Mouse (Mus musculus) Muller cell, postnatal 12 days (primary cell): Measurements from ENCODE around the gene Rflnb.

Experiments used
- DNase-seq: peaks from one replicate; pipeline ENCODE4 v3.0.0-alpha.2; 2015; ENCODE audit errors: inconsistent ontology term

The Rflnb gene

DNA sequence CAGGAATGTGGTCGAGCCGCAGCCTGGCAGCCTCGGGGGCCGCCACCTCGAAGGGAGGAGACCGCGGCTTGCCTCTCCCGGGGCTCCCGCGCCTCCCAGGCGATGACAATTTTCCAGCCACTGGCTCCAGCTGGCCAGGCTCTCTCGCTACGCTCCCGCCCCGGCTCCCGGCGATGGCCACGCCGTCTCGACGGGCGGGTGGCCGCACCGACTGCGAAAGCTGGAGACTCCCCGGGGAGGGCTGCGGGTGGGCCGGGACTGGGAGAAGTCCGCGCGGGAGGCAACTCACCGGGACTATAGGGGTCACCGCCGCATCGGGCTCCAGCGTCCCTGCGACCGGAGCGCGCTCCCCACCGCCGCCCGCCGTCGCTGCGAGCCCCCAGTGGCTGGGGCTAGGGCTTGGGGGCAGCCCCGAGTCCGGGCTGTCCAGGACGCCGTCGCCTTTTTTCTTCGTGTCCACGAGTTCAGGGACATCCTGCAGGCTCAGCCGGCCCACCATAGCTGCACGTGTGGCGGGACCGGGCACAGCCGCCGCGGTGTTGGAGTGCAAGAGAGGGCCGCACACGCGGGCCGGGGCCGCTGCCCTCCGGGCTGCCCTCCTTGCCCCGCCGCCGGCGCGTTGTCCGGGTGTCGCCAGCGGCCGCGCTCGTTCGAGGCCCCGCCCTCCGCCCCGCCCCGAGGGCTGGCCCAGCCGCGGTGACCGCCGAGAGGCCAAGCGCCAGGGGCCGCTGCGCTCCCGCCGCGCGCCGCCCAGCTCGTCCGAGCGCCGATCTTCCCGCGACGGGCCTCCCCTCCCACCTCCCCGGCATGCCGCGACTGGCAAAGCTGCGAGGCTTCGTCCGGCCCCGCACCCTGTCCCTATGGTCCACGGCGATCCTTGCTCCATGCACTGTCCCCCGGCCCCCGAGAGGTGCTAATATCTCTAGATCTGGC, at the start of gene Rflnb:
TSS of gene Rflnb (minus strand) at position 644 of the 933 bp plus-strand sequence.
- peak; percentile 91 for DNase-seq

DNA sequence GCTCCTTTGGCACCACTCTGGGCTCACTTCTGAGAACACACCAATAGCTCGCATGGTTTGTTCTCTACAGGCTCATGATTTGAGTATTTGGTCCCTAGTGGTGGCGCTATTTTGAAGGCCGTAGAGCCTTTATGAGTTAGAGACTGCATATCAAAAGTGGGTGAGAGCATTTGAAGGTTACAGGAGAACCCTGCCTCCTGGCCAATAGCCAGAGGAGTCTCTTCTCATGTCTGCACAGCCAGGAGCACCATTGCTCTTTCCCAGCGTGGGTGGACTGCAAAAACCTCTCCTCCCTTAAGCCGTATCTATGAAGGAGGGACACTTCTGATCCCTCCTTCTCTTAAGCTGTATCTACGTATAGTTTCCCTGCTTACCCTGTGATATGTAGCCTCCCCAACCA, 49.8 kb upstream of the Rflnb start:
- no peak for DNase-seq

DNA sequence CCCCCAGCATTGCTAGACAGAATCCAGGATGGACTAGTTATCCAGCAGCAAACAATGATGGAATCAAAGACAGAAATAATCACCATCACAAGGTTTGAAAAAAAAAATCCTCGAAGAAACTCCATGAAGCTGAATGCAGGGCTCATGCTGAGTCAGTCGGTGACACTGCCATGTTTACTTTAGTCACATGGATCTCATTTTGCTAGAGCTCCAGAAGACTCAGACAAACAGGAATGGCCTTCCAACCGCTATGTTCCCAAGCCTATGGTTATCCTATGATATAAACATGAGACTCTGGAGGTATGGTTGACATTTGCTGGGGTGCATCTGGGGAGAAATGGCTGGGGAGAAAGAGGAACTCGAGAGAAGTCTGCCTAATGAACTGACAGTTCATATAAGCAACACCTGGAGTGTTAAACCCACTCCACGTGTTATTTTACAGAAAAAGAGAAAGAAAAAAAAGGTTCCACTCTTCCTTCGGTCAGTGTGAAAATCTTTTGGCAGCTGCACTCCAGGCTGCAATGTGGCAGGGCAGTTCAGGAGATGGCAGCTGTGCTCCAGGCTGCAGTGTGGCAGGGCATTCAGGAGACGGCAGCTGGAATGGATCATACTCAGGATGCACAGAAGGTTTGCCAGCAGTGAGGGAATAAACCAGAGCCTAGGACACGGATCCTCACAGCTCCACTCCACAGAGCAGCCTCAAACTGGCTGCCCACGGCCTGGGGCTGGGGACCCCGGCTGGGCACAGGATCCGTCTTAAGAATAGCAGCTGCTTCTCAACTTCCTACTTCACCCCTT, 46.9 kb upstream of the Rflnb start:
- DNase-seq: no peak

DNA sequence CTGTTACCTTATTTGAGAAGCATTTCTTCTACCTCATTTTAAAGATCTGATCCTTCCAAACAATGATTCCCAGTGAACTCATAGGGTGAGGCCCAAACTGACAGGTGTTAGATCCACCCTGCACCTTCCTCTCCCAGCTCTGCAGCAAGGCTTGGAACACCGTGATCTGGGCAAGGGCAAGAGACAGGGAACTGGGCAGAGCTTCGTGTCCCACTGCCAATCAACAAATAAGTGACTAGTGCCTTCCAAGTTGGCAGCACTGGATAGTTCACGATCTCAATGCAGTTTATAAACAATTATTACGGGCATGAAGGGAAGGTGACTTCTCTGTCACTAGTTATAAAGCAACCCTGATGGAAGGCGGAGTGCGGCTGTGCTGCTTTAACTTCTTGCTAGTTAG, 42.2 kb upstream of the Rflnb start:
- DNase-seq: no peak

DNA sequence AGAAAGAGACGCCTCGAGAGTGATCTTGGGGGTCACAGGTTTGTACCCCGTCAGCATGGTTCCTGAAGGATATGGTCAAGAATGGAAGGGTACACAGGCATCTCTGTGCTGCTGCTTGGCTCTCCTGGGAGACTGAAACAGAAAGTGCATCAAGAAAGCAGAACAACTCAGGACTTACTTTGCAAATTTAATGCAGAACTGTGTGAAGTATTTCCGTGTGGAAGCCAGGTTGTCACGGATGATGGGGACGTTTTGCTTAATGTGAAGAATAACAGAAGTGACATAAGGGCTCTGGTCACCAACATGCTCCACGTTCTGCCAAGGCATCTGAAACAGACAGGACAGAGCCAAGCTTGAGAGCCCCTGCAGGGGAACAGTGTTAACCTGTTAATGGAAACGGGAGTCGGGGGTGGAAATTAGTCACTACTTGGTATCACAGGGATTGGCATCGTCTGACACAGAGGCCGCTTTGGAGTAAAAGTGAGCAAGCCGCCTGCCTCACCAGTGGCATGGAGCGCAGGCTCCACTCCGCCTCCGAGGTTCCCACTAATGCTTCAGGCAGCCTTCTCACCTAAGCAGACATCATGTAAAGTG, 39.1 kb upstream of the Rflnb start:
- DNase-seq: no peak

DNA sequence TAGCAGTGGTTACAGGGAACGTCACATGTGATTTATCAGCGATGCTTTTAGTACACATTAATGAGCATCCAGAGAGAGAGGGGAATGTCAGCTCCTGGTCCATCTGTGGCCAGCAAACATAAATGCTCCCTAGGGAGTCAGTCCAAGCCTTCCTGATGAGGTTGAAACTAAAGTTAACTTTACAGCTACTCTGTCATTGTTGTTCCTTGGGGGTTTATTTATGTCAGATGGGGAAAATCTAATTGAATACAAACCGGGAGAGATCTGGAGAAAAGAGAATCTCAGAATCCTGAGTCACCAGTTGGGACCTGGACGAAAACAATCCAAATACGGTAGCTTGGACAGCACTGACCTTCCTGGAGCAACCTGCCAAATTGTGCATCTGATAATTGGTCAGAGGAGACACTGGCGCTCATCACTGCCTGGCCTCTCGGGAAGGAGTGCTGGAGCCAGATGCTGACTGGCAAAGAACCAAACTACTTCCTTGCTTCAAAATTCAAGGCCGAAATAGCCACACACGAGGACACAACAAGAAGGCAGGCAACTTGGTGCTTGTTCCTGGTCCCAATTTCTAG, 38.0 kb upstream of the Rflnb start:
- DNase-seq: peak; percentile 86

DNA sequence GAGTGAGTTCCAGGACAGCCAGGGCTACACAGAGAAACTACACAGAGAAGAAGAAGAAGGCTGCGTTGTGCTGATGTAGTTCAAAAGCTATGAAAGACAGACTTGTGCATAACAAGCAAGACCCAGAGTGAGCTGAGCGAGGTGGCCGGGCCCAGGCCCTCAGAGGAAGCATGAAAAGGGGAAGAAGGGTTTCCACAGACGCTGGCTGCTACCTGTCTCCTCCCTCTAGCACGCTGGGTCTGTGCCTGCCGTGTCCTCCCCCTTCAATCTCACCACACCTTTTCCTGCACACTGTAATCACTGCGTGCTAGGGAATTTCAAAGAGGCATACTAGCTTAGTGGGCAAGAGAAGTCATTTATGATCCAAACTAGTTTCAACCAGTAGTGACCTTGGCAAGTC, 36.8 kb upstream of the Rflnb start:
- DNase-seq: no peak

DNA sequence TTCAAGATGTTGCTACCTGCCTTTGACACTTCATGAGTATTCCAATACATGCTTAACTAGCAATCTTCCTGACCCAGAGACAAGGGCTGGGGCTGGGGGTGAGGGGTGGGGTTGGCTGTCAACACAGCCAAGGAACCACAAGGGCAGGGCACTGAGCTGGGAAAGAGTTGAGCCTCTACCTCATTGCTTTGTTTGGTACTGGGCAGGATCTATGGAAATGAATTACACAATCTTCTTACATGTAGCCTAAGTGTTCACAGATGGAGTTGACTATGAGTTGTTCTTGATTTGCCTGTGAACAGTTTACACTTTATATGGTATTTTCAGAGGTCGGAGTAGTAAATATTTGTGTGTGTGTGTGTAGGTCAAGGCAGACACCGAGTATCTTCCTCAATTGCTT, 33.3 kb upstream of the Rflnb start:
- DNase-seq: no peak

DNA sequence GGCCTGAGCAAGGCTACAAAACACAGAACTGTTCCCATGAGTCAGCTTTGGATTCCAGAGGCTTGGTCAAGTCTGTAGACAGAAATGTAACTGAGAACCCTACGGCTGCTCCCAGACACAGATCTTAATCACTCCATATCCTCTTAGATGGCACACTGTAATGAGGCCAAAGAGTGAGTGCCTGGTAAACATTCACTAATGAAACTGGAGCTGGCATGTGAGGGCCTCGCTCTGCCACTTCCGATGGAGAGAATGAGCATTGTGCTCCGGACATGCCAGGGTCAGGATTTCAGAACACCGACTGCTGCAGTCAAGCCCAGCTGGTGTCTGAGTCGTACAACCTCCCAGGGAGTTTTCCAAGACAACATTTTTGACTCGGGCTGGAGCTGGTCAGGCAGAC, 32.4 kb upstream of the Rflnb start:
- DNase-seq: peak; percentile 88

DNA sequence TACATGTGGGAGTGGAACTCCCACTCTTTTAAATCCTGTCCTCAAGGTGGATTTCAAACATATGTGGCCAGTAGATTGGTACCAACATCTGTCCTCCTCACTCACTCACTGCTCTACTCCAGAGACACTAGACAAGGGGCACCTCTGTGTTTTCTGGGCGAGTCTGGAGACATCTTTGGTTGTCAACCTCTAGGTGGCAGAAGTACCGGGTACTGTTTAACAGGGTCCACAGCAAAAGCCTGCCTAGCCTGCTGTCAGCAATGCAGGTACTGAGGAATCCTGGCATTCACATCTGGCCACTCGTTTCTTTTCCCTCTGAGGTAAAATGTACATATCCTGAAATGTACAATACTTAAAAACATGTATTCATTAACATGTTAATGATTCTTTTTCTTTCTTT, 28.9 kb upstream of the Rflnb start:
- no peak for DNase-seq

DNA sequence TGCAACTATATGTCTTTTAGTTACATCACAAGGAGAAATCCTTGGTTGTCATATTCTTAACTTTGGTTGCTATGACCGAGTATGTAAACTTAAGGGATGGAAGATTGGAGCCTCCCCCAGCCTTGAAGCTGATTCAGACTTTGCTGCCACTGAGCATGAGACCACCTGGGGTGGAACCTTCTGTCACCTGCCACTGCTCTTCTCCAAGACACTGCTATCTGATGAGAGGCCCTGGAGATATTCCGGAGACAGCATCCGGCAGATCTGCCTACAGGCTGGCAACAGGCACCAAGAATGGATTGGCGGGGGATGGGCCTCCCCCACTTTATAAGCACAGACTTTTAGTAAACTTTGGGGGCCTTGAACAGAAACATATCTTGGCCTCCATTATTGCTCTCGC, 24.9 kb upstream of the Rflnb start:
- no peak for DNase-seq

DNA sequence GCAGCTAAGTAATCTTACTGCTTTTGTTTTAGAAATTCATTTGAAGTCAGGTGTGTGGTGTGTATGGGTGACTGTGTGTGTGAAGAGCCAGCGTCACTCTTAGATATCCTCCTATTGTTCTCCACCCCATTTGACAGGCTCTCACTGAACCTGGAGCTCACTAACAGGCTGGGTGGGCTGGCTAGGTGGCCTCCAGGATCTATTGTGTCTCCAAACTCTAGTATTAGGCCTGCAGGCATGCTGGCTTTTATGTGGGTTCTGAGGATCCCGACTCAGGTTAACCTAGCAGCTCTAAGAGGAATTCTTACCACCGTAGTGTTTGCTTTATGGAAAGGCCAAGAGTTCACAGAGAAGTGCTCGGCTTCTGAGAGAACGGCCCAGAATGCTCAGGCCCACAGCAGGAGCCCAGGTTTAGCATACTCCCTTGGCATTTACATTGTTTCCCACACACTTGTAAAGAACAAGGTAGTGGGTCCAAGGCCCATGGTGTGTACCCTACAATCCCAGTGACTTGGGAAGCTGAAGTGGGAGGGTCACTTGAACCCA, 23.5 kb upstream of the Rflnb start:
- no peak for DNase-seq

DNA sequence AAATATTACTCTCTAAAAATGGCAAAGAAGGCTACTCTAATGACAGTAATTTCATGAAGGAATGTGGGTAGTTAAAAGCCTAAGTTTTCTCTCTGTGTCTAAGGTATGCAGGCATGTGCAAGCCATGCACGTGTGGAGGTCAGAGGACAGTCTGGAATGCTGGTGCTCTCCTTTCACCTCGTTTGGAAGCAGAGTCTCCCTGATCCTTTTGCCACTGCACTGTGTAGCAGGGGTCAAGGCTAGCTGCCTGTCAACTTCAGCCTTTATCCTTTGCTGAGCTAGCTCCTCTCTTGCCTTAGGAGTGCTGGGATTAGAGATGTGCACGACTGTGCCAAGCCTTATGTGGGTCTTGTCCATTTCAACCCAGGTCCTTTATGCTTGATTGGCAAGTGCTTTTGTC, 22.9 kb upstream of the Rflnb start:
- no peak for DNase-seq

DNA sequence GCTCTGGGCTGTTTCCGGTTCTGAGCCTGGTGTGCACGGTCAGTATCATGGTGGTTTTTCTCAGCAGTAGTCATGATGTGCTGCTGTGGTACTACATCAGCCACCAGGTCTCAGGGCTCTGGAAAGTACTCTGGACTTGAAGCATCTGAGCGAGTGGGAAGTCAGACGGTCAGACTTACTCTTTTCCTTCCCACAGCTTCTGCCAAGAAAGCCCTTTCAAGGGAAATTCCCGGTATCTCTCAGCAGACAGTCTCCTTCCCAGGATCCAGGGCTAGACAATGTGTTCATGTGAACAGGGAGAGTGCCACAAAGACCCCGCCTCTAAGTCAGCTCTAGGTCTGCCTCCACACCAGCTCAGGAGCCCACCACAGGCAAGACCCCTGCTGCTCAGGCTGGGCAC, 17.8 kb upstream of the Rflnb start:
- DNase-seq: no peak

DNA sequence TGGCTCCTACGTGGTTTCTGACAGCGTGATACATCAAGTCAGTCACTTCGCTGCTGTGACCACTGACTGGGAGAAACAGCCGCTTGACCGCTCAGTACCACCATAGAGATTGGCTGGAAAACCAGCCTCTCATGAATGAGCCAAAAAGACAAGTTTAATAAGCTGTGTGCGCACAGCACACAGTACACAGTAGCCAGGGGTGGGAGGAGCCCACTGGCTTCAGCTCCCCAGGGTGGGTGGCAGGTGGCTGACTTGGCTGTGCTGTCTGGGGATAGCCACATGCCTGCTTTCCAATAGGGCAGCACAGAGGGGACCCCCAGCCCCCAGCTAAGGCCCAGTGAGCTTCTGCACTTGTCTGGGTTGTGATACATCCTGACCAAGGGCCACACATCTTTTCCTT, 16.9 kb upstream of the Rflnb start:
- no peak for DNase-seq

DNA sequence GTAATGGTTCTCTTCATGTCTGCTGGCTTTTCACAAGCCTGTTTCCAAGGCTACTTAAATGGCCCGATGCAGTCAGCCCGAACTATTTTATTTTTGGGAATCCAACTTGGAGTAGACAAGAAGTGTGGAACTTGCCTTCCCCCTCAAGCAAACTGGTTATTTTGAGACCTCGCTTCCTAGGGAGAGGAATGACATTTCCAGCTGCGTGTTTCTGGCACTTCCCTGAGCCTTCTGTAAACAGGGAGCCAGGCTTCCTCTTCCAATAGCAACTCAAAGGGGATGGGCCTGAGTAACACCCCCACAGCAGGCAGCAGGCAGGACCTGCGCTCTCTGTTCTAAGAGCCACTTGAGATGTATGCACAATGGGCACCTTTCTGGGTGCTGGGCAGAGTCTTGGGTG, 15.3 kb upstream of the Rflnb start:
- no peak for DNase-seq

DNA sequence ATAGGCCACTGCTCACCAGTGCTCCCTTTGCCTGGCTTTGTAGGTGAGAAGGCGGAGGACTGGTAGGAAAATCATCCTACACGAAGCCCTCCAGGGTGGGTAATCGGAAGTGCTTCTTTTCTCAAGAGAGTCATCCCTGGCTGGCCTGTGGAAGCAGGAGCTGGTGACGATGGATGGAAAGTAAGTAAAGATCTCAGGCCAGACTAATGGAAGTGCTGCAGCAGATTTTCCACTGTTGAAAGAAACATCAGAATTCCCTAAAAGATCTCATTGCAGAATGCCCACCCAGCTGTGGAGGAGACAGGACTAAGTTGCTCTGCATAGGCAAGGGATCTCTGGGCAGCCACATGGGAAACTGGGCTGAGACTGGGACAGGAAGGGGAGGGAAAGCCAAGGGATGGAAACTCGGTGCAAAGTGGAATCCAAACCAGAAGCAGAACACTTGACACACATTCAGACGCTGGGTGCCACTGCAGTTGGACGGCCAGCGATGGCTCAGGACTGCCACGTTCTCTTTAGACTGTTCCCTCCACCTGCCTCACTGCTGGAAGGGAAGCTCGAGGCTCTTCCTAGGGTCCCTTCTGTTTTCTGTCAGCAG, 14.6 kb upstream of the Rflnb start:
- DNase-seq: no peak

DNA sequence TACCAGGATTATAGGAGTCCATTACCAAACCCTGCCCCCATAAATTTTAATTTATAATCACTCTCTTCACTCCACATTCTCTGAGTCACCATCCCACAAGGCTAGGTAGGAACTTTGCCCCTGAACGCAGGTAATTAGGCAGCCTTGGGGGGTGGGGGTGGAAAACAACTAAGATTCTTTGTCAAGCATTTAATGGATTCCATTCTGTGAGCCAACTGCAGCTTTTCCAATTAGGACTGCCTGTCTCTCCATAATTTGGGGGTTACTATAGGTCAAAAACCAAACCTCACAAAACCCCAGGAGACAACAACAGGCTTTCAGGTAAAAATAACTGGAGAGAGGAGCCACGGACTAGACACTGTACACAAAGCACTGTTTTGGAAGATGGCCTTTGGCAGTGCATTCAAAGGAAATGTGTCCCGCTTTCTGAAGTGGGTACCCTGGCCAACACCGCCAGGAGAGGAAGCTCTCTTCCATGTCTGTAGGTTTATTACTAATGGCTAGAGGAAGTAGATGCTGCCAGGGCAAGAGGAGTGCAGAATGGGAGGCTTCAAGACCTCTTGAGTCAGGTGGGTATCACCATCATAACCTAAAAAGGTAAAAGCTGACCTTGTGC, 13.3 kb upstream of the Rflnb start:
- peak; percentile 45 for DNase-seq

DNA sequence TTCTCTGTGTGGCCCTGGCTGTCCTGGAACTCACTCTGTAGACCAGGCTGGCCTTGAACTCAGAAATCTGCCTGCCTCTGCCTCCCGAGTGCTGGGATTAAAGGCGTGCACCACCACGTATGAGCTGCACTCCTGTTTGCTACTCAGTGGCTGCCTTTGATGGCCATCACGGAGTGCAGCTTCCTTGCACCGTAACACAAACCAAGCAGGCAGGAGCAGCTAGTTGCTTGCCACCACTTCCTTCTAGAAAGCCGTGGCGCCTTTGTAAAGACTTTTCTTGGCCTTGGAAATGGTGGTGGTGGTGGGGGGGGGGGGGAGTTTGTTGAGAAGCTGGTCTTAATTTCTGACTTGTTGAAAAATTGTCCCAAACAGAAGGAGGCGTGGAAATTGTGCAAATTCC, 12.5 kb upstream of the Rflnb start:
- DNase-seq: no peak

DNA sequence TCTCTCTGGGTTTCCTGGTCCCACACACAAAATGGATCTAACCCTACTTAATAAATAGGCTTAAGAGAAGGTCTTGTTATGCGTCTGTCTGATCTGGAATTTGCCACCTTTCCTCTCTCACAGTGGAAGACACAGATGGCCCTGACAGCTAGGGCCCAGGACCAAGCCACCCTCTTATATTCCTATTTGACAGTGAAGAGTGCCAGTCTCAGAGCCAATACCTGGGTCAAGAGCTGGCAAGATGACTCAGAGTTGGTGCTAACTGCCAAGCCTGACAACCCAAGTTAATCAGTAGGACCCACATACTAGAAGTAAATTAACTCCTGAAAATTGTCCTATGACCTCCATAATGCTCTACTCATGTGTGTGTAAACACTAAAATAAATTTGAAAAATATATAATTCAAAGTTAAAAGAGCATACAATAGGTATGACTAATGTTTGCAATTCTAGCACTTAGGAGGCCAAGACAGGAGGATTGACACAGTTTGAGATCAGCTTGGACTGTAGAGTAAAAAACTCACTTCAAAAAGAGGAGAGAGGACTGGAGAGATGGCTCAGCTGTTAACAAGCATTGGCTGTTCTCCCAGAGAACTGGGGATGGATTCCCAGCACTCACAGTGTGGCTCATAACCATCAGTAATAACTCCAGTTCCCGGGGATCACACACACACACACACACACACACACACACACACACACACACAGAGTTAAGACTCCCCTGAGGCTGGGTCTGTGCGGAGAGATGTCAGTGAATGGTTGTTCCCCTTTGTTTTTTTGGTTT, 11.9 kb upstream of the Rflnb start:
- DNase-seq: peak; percentile 59
